Mouse (Mus musculus): Measurements from ENCODE around the gene Hacd2.

GRCm38 (mm10) chr16:35000923-35001560 is 21.2 kb upstream of the Hacd2 start:
- TF ChIP-seq CTCF (IDR thresholded peaks at IDR 0.05; ENCODE audit: low read depth, low read length) (no peak), EP300 (IDR thresholded peaks at IDR 0.05; ENCODE audit: insufficient read depth, low read depth, low read length) (no peak), POLR2A (IDR thresholded peaks at IDR 0.05; ENCODE audit: insufficient read depth, low read length) (no peak)

Measured in ES-Bruce4 (cell line).